Mouse (Mus musculus) thymus, postnatal 0 days (tissue): Measurements from ENCODE around the gene Vmn1r232. TPM values are rescaled to one million over a fixed set of nuclear protein-coding genes. Genes with fewer than 3 reads are reported as not detected.
A peak's percentile ranks its signal among the peaks of the same experiment; 100 is the strongest.

ENCODE experiments used
- DNase-seq: peaks from one replicate; pipeline ENCODE4 v3.0.0-alpha.2; 2015; ENCODE audit warnings: low spot score
- polyA plus RNA-seq: library from polyadenylated mRNA; unstranded; fragments of >200 nt; fragmentation: Nextera tagmentation; extraction: Ambion mirVana; gene quantifications from 2 replicates; pipeline ENCODE4 v1.2.1, GENCODE M21; 2015

Gene Vmn1r232
- polyA plus RNA-seq = not detected in 2 replicates

GRCm38 (mm10) chr17:20919614-20920013, at the start of gene Vmn1r232:
Vmn1r232 (minus strand) TSS chr17:20919714.
- DNase-seq = no peak

DNA sequence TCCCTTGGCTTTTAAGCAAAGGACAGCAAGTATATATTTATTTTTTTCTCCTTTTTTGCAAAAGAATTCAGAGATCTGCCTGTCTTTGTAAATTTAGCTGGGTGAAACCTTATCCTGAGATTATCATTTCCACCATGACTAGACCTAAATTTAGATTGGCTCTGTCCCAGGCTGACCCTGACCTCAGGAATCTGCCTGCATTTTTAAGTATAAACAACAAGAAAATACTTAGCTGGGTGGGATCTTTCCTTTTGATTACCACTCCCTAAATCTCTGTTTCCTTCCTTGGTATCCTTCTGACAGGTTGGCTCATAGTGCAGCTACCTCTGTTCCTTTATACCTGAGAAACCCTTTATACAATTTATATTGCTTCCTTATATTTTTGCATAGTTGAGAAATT, 47.2 kb upstream of the Vmn1r232 start:
- DNase-seq = no peak

DNA sequence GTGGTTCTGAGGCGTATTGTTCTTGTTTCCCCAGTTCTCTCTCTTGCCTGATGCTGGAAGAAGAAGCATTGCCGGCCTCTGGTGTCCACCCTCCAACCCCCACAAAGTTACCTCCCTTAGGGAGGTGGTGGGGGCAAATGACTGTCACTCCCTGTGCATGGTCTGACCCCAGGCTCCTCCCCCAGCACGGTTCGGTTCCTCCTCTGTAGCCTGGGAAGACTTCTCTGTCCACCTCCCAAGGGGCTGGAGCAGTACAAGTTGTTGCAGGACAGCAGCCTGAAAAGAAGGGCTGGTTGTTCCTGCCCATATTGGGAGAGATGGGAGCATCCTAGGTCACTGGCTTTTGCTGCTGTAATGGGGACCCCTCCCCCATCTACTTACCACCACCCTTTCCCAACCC, 45.9 kb upstream of the Vmn1r232 start:
- no peak for DNase-seq

DNA sequence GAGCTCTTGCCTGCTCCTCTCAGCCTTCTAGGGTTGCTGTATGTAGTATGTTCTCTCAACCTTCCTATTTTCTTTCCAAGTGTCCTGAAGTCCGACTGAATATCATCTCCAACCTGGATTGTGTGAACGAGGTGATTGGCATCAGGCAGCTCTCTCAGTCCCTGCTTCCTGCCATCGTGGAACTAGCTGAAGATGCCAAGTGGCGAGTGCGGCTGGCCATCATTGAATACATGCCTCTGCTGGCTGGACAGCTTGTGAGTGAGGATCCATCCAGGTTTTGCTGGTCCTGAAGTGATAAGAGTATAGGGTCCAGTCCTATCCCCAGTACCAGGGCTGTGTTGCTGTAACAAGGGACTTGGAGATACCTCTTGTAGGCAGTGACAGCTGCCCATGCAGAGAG, 40.9 kb upstream of the Vmn1r232 start:
- no peak for DNase-seq

DNA sequence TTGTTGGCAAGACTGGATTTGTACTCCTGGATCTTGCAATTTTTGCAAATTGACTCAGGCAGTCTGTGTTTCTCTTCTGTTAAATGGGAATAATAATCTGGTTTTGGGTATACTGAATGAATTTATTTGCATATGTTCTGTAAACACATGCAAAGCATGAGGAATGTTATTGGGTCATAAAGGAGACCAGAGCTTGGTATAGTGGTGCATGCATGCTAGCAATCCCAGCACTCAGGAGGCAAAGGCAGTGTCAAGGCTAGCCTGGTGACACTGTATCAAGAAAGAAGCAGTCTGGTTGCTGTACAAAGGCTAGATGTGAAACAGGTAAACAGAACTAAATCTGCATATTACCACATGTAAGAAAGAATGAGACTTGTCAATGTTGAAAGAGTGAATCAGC, 27.1 kb upstream of the Vmn1r232 start:
- DNase-seq = no peak

GRCm38 (mm10) chr17:20946026-20946565, 26.6 kb upstream of the Vmn1r232 start:
- DNase-seq = no peak

GRCm38 (mm10) chr17:20944985-20945891, 25.7 kb upstream of the Vmn1r232 start, which contains the start of gene Ppp2r1a:
Ppp2r1a (plus strand) TSS chr17:20945311.
- DNase-seq = peak; percentile 99

DNA sequence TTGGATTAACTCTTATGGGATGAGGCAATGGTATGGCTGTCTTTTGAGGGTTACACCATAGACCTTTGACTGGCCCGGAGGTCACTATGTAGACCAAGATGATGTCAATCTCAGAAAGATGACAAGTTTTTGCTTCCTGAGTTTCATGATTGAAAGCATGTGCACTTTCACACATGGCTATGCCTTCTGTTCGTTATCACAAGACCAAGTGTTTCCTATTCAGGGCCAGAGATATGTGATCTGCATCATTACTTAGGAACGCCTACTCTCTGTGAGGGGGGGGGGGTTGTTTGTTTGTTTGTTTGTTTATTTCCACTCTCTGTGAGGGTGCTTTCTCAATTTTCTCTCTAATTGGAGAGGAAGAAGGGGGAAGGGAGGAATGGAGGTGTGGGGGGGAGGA, 24.7 kb upstream of the Vmn1r232 start:
- no peak for DNase-seq

- no peak for DNase-seq
Measured at GRCm38 (mm10) chr17:20904991-20905390, 14.5 kb downstream of the Vmn1r232 start, which contains the start of gene Vmn1r231. Vmn1r231 (minus strand) TSS chr17:20905091.

Other genes with a start within 250 kb of the Vmn1r232 start
- gene Vmn1r226, start 236.9 kb downstream of the Vmn1r232 start, polyA plus RNA-seq = not detected in 2 replicates
- gene Vmn1r227, start 189.9 kb downstream of the Vmn1r232 start, polyA plus RNA-seq = not detected in 2 replicates
- gene Vmn1r228, start 133.6 kb downstream of the Vmn1r232 start, polyA plus RNA-seq = not detected in 2 replicates
- gene Vmn1r229, start 108.2 kb downstream of the Vmn1r232 start, polyA plus RNA-seq = not detected in 2 replicates
- not detected in 2 replicates for gene Vmn1r230, start 79.3 kb downstream of the Vmn1r232 start, polyA plus RNA-seq
- not detected in 2 replicates for gene Vmn1r231, start 14.6 kb downstream of the Vmn1r232 start, polyA plus RNA-seq
- 224 and 228 TPM in 2 replicates for gene Ppp2r1a, start 25.6 kb upstream of the Vmn1r232 start, polyA plus RNA-seq
- gene Vmn1r233, start 76.8 kb upstream of the Vmn1r232 start, polyA plus RNA-seq = not detected in 2 replicates
- 13.0 and 14.1 TPM in 2 replicates for gene Zfp160, start 89.2 kb upstream of the Vmn1r232 start, polyA plus RNA-seq